Mouse (Mus musculus) small intestine, adult 2 months (tissue): ENCODE data around the gene Golga7b.

Experiments
- CTCF ChIP-seq: fragments of 200-500 bp; IDR thresholded peaks from 2 replicates; pipeline ENCODE4 v1.5.1; 2012; ENCODE audit warnings: low read depth, mild to moderate bottlenecking, control low read depth, inconsistent platforms, low read length, moderate library complexity, mixed read lengths; ENCODE audit not compliant: insufficient replicate concordance, insufficient read length; ENCODE audit errors: extremely low read depth
- POLR2A ChIP-seq: fragments of 200-500 bp; IDR thresholded peaks from 2 replicates; pipeline ENCODE4 v1.6.1; 2012; ENCODE audit warnings: low read depth, mild to moderate bottlenecking, control low read depth, inconsistent platforms, low read length, moderate library complexity

DNA sequence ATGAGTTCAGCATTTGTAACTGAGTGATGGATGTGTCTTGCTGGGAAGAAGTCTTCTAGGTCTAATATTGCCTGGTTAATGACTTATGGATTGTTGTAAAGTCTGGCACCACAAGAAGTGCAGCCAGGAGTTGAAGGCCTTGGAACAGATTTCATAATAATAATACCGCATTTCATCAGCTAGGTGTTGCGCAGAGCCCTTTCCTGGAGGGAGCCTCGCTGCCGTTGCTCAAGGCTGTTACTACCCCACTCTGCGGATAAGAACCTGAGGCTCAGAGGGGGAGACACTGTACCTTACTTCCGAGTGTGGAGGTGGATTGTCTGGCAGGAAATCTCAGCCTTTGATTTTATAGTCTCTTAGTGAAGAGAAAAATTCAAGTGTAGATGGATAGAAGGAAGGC lies 29.9 kb downstream of the Golga7b start:
- TF ChIP-seq CTCF (no peak), POLR2A (no peak)
